Mouse (Mus musculus) left cerebral cortex, adult 9 months (tissue): ENCODE measurements around the gene Gm49395.

Experiments
- DNase-seq, 2 experiments: peaks; one replicate each; pipeline ENCODE4 v3.0.0; 2022; ENCODE audit warnings: low spot score in 2 of 2

Gene Gm49395

DNA sequence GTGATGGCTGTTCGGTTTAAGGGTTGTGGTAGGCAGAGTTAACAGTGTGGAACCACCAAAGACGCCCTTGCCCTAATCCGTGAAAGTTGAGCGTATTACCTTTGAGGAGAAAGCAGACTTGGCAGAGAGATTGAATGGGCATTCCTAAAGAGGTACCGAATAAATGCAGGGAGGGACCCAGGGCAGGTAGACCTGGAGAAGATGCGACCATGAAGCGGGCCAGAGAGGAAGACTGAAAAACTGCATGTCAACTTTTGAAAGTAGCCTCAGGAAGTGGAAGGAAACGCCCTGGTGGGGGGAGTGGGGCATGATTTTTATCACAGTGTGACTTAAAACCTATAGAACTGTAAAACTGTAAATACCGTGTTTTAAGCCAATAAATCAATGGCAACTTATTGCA is 2.3 kb downstream of the Gm49395 start:
- no peak for DNase-seq

DNA sequence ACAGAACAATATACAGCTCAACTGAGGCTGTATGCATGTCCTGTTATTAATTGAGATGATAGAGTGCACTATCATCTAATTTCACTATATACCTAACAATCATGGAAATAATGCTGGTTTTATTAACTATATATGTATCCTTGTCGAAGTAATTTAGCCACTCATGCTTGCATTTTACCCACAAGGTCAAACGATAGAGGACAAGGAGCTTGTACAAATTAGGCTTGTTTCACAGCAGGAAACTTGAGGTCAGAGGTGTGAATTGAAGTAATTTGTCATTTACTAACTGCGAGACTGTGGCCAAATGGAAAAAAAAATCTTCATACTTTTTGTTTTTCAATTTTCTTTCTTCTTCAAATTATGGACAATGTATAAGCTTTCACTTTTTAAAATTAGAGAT is 3.5 kb downstream of the Gm49395 start:
- DNase-seq: no peak

DNA sequence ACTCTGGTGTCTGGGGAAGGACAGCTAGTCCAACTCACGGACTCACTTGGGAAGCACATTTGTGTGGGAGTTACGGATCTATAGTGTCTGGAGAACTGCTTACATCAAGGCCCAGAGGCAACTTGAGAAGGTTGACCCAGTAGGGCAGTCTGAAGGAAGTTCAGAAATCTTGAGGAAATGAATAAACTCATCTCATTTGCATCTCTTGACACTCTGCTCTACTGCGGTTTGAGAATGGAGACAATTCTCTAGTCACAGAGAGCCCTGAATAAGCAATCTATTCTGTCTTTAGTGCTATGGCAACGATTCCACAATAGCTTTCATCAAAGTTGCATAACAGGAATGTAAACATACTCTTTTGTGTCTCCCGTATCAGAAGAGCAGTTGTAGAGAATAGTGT is 4.8 kb downstream of the Gm49395 start:
- DNase-seq: no peak

DNA sequence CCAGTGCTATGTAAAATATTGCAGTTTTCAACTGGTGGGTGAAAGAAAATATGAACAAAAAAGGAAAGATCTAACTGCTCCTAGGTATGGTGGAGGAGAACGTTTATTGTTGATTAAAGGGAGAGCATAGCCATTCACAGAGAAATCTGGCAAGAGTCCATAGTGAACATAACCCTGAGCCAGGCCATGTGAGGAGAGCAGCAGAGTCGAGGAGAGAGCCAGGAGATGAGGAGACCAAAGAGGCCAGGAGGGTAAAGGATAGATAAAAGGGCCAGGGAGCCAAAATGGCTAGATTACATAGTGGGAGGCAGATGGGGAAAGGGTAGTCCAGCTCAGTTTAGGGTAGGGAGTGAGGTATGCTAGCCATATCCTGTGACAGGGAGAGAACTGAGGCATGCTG is 5.5 kb downstream of the Gm49395 start:
- no peak for DNase-seq

DNA sequence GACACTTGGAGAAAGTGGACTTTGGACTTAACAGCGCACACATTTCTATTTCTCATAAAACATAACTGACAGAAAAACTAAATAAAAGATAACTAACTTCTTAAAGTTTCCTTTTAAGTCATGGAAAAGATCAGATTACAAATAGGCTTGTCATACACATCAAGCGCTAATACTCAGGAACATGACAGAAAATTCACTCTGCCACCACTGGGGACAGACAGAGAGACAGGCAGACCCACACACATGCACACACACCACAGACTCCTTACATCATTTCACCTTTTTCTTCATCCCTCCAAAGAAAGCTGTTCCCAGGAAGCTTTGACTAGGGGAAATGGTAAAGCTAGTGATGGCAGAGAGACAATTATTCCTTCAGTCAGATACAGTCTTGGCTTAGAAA is 6.3 kb downstream of the Gm49395 start:
- no peak for DNase-seq

DNA sequence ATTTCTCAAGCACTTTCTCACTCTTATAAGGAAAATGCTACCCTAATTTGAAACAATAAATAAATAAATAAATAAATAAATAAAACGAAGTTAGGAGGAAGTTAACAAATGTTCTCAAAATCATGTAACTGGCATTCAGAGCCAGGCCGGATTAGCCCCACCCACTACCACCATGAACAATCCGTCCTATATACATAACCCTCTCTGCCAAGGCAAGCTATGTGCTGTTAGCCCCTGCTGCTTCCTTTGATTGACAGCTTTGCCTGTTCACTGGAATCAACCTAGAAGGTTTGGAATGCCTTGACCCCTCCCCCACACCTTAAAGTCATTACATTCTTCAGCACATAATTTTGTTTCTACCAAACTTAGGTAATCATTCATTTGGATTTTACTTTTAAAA is 10.2 kb downstream of the Gm49395 start:
- no peak for DNase-seq

DNA sequence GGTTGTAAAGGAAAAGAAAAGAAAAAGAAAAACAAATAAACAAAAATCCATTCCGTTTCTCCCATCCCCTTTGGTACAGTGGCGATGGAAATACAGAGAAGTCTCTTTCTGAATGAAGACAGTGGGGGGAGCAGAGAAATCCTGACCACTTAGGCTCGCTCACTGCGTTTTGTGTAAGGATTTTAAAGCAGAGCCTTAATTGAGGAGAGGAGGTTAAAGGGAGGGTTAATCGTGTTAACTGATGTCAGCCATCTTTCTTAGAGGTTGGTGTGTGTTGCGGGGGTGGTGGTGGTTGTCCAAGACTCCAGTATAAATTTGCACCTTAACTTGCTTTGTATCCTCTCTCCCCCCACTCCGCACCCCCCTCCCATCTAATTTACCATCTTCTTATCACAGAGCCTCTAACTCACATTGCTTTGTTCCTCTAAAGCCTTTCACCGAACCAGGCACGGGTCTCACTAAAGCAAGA is 10.7 kb downstream of the Gm49395 start:
- DNase-seq: no peak

DNA sequence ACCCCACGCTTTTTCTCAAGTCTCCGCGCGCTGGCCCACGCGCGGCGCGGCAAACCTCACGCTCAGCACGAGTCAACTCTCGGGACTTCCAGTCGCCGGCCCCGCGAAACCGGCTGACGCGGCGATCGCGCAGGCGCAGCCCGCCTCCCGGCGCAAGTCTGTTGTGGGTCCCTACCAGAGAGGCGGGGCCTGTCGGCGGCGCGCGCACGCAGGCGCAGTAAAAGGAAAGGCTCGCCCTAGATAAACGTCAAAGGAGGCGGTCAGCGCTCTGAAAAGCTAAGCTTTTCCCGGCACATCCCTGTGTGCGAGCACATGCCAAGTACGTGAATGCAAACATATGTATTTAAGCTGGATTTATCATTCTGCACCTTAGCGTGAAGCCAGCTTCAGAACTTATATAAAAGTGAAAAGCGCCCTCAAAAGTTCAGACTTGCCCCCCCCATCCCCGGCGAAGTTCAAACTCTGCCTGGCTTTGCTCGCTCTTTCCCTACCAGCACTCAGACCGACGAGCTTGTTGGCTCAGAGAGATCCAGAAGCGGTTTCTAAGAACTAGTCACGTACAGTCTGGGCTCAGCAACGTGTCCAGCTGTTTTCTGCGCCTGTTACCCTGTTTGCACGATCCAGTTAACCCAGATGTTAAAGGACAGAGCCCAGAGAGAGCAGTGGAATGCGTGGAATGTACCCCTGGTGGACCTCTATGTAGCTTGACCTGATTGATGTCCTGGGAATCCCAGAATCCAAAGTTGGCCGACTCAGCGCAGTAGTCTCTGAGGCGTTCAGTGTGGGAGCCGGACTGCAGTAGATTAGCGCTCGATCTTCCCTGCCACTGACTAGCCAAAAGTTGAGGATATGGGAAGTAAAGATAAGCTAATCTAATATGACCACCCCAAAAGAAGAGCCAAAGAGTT is 11.4 kb downstream of the Gm49395 start, which contains the start of gene Pelo:
Gene Pelo, minus strand, starts transcription at position 118 of the 908 bp plus-strand sequence.
- DNase-seq: peak; percentile 87 to 95

DNA sequence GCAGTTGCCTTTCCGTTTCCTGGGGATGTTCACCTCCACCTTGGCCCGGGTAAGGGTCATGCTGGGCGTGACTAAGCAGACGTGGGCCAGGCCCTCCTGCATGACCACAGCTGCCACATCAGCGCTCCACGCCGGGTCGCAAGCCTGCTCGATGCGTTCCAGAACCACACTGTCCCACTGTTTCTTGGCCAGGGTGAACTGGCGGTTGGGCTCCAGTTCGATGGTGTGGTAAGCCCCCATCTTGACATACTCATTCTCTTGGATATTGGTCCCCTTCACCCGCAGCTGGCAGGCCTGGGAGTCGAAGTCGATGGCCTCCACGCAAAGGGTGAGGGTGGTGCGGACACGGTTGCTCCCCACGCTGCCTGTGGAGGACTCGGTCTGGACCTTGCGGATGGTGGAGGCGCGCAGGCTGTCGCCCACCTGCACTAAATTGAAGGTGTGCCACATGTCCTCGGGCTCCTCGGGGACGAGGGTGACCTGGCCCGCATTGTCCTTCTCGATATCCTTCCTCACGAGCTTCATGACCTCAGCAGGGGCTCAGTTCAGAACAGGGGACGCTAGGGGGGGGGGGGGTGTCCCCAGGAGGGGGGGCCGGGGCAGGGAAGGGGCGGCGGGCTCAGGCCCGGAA is 12.2 kb downstream of the Gm49395 start:
- DNase-seq: peak in 1 of 2 experiments; percentile 17

DNA sequence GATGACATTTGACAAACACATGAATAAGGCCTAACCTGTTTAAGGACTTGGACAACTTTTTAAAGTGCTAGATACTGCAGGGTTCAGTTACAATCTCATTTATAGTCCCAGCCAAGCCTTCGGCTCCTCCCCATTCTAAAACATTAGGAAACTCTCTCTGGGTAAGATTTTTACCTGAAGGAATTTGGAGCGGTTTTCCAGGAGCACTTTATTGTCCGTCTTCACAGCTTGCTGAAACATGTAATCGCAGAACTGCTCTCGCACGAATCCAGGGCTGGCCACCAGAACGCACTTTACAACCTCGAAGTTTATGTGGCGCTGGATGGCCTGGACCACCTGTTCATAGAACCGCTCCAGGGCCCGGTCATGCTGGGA is 12.7 kb downstream of the Gm49395 start:
- no peak for DNase-seq

DNA sequence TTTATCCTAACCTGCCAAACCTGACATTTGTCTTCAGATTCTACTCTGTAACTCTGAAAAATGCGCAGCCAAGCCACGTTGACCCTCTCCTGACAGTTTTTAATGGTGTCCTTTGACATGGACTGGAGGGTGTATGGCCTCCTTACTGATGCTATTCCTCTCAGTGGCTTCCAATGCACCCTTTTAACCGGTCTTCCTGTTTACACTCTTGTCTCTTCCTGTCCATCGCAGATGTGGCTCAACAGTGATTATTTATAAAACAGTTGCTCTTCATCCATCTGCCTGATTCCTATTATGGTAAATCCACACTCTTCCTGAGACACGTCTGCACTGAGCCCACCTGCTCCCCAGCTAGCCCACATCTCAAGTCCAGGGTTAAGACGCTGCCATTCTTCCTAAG is 15.7 kb downstream of the Gm49395 start:
- no peak for DNase-seq

DNA sequence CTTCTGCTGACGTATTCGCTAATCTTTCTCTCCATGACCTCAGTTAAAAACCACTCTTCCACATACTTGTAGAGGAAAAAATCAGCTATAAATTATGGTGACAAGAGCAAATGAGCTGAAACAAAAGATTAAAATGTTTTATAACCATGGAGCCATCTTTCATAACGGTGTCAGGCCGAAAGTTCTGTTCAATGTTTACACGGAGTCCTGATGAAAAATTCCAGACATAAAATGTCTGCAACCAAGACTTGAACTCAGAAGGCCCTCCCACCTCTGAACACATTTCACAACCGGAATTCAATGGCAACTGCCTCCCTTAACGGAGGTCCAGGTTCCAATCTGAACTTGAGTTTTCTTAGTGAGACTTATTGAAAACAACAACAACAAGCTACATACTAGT is 19.4 kb downstream of the Gm49395 start:
- no peak for DNase-seq

DNA sequence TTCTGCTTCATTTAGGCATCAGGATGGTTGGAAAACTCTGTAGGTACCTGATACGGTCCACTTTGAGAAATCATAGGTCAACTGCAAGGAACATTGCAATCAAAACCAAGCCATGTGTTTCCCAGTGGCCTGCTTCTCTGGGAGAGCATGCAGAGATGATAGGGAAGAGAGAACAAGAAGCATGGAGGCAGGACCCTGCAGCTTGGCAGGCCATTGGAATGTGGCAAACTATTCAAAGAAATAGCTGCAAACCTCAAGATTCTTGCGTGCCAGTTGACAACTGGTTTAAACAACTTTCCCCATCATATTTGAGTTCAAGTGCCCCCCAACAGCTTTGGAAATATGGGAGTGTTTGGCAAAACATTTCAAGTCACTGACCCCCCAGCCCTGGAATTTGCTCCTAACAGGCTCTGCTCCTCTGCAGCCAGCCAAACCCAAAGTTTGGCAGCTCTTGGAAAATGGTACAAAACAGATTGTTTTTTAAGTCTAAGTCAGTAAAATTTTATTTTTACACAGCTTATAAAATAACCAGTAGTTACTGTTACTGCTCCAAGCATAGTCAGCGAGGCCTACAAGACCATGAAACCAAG is 21.6 kb downstream of the Gm49395 start:
- DNase-seq: no peak

DNA sequence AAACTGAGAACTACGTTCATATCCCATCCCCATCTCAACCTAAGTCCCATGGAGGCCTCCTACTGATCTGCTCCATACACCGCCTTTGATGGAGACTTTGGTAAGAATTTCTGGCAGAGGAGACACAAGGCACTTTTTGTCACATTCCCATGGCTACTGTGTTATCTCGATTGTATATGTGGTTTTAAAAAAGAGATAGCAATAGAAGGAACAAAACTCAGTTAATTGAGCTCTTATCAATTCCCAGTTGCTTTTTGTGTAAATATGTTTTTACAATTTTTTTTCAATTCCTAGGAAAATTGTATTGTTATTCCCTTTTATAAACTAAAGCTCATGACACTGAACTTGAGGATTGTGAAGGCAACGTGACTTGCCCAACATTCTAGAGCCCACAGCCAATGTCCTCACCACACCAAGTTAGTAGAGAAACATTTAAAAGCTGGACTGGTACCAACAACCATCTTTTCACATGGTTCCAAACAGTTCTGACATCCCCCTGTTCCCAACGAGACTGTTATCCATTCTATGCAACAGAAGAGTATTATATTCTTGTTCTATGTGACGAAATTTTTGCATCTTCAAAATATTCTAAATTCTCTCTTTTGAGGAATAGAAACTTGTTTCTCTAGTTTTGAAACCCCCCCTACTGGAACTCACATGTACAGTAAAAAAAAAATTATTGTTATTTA is 22.6 kb downstream of the Gm49395 start:
- DNase-seq: no peak

DNA sequence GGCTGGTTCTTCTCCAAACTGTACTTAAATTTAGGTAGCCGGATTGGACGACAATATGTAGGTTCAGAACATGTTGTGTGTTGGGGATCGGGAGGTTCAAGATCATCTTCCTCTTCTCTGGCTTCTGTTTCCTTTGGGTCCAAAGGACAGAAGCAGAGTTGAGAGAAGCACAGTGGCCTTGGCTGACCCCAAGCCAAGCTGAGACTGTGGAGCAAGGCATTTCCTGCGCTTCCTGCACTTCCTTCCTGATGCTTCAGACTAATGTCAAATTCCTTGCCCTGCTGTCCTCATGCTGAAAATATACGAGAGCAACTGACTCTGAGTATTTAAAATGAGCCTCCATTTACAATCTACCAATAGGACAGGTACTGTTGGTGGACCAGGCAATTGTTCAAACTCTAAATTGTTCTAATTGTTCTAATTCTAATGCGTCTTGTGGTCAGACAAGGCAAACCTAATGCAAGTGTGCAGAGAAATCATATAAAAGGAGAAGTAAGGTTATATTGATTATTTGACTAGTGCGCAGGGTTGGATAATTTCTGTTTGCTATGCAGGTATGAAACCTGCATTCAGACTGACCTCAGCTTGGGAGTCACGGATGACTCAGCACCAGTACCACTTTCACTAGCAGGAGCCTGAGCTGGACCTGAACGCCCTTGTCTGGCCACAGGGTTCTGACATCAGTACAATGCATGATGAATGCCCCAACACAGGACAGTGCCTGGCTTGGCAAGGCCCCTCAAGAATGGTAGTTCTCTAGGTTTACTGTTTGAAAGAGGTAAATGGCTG is 24.2 kb downstream of the Gm49395 start:
- DNase-seq: no peak

DNA sequence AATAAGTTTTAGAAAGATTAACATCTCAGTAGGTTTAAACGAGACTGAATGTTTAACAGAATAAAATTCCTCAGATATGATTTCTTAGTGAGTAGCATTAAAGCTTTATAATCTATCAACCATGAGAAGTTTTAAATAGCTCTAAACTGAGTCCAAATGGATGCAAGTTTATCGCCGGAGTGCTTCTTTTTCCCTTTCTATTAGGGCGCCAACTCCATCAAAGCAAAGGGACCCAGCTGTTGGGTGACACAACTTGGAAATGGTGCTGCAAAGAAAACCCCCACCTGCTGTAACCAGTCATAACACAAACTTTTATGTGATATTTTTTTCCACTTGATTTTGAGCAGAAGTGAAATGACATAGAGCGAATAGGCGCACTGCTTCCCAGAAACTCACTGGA is 29.3 kb downstream of the Gm49395 start:
- no peak for DNase-seq

DNA sequence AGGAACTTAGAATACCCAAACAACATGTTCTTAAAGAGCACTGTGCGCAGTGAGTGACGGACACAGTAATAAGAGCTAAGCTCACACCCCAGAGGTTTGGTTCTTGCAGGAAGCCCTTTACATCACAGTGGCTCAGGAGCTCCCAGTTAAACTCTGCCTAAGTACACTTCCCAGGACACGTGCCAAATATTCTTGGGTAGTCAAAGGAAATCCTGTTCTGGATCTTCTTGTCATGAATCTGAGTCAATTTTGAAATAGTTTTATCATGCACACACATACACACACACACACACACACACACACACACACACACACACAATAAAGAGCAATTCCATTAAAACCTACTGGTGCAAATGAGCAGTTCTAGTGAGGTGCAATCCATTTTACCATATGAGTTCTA is 30.3 kb downstream of the Gm49395 start:
- DNase-seq: no peak

DNA sequence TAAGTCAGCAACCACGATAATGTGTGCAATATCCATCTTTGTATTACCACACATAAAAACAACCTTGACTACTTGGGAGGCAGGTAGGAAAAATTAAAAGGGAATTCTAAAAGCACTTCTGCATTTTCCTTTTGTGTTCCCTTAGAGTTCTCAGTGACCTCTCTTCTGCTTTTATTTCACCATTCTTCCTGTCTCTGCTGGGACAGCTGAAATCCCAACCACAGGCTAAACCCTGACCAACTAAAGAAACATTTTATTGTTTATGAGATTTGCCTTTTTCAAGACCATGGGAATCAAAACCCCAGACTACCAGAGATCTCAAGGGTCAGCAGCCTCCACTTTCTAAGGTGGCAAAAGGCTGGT is 33.8 kb downstream of the Gm49395 start:
- DNase-seq: no peak

DNA sequence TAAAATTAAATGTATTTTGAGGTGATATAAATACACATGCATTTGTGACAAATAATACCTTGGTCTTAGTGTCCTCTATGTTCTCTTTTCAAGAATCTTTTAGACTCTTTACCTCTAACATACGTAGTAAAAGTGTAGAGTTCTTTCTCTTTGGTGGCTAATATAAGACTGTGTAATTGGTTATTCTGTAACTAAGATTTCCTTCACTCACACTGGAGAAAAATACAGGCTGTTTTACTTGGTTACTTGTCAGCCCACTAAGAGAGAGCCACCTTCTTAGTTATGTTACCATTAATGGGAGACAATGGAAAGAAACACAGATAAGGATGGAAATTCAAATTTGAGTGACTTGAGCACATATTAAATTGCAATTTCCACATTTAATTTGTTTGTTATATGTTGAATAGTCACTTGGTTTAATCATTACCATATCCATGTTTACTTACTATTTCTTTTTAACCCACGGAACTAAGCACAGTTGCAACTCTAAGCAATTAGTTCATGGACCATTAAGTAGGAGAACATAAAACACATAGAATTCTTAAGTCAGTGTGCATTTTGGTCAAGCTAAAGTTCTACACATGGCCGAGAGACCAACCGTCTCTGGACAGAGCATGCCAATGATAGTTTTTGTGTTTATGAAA is 34.3 kb downstream of the Gm49395 start:
- DNase-seq: no peak

DNA sequence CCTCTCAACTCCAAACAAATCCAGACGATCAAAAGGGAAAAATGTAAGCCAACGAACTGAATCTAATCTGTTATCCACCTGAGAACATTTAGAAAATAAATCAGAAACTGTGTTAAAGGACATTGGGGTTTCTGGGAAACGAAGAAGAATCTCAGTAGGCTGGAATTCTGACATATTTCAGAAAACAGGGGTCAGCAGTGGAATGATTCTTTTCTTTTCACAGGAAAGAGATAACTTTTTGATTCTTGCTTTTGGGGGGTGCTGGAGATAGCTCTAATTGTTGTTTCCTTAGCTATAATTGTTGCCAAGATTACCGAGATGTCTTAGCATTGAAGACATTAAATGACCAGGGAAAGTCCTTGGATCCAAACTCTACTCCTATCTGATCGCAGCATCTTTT is 44.2 kb downstream of the Gm49395 start:
- no peak for DNase-seq

DNA sequence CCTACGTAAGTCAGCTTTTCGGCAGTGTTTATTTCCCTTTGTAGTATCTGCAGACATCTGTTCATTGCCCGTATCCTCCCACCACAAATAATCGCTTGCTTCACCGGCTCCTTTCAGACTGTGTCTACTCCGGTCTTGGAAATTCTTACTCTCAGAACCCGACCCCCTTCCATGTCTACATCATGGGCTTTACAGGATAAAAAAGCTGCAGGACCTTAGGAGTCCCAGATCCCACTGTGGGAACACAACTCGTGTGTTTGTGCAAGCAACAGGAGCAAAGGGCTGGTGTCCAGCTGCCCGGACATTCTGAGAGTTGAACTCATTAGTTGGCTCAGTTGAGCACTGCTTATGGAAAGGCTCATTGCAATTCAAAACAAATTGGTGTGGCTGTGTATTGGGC is 46.9 kb downstream of the Gm49395 start:
- DNase-seq: no peak
